Mouse (Mus musculus) limb, embryonic 12.5 days (tissue): ENCODE results near the gene Trp53bp1. TPM values are rescaled to one million over a fixed set of nuclear protein-coding genes. Genes with fewer than 3 reads are reported as not detected.

Experiments used
- ATAC-seq: fragments of 200-750 bp; cut with Nextera tagmentation; 2 replicates; pipeline ENCODE4 v1.8.0; 2017; ENCODE audit warnings: low read depth, moderate TSS enrichment; ENCODE audit not compliant: insufficient number of reproducible peaks, insufficient read depth, low FRiP score, low TSS enrichment
- H3K27ac ChIP-seq: fragments of 300-500 bp; sonication (generic); 2 replicates; pipeline ENCODE4 v1.5.1; 2016; ENCODE audit warnings: mild to moderate bottlenecking, moderate library complexity
- H3K27me3 ChIP-seq: fragments of 300-500 bp; sonication (generic); 2 replicates; pipeline ENCODE4 v1.6.1; 2016; ENCODE audit warnings: mild to moderate bottlenecking, moderate library complexity
- H3K36me3 ChIP-seq: fragments of 300-500 bp; sonication (generic); 2 replicates; pipeline ENCODE4 v1.6.1; 2016; ENCODE audit warnings: mild to moderate bottlenecking, moderate library complexity
- H3K4me1 ChIP-seq: fragments of 300-500 bp; sonication (generic); replicated peaks from 2 replicates; pipeline ENCODE4 v1.6.1; 2016
- H3K4me2 ChIP-seq: fragments of 300-500 bp; sonication (generic); 2 replicates; pipeline ENCODE4 v1.6.1; 2016; ENCODE audit warnings: mild to moderate bottlenecking, moderate library complexity
- H3K4me3 ChIP-seq: fragments of 300-500 bp; sonication (generic); replicated peaks from 2 replicates; pipeline ENCODE4 v1.5.1; 2016; ENCODE audit warnings: mild to moderate bottlenecking
- H3K9ac ChIP-seq: fragments of 300-500 bp; sonication (generic); replicated peaks from 2 replicates; pipeline ENCODE4 v1.6.1; 2016; ENCODE audit warnings: mild to moderate bottlenecking, moderate library complexity
- H3K9me3 ChIP-seq: fragments of 300-500 bp; sonication (generic); 2 replicates; pipeline ENCODE4 v1.6.1; 2016; ENCODE audit warnings: mild to moderate bottlenecking, moderate library complexity
- WGBS: fragments of 180-500 bp; shearing (Covaris S2); methylation state at CpG from one replicate; pipeline ENCODE4 v1.1.7; 2016; 5-methylcytosine and 5-hydroxymethylcytosine counted together
- polyA plus RNA-seq: library from polyadenylated mRNA; unstranded; fragments of >200 nt; fragmentation: Nextera tagmentation; extraction: Ambion mirVana; gene quantifications from 2 replicates; pipeline ENCODE4 v1.2.1, GENCODE M21; 2016

The Trp53bp1 gene
- polyA plus RNA-seq, 1 experiment from 2014 or later: 132 TPM

GRCm38 (mm10) chr2:121183431-121183830, 87.8 kb downstream of the Trp53bp1 start:
- Histone ChIP-seq H3K27ac (no peak overlapping the region), H3K36me3 (peaks cover 82% of the 10 kb centered on the region), H3K4me3 (no peak overlapping the region), H3K9ac (no peak overlapping the region), H3K27me3 (no peaks in the 10 kb centered on the region), H3K4me1 (no peaks in the 10 kb centered on the region), H3K4me2 (no peak overlapping the region), H3K9me3 (no peaks in the 10 kb centered on the region)
- ATAC-seq: no peak
- WGBS: 90% methylated on average over 5 of the region's 5 CpGs

GRCm38 (mm10) chr2:121178828-121179479, 92.3 kb downstream of the Trp53bp1 start:
- H3K4me1 ChIP-seq: no peaks in the 10 kb centered on the region
- no peak overlapping the region for H3K4me2 ChIP-seq
- no peak overlapping the region for H3K4me3 ChIP-seq
- H3K27ac ChIP-seq: no peak overlapping the region
- 97% methylated on average over 3 of the region's 3 CpGs for WGBS
- no peaks in the 10 kb centered on the region for H3K9me3 ChIP-seq
- no peak for ATAC-seq
- peaks cover 88% of the 10 kb centered on the region for H3K36me3 ChIP-seq
- H3K9ac ChIP-seq: no peak overlapping the region
- no peaks in the 10 kb centered on the region for H3K27me3 ChIP-seq

GRCm38 (mm10) chr2:121170980-121171742, 100.0 kb downstream of the Trp53bp1 start, which contains the start of gene Zscan29:
TSS of gene Zscan29 (minus strand) at chr2:121171125.
- H3K36me3 ChIP-seq: peaks cover 43% of the 10 kb centered on the region
- H3K4me1 ChIP-seq: peaks cover 21% of the 10 kb centered on the region
- peak within 1 kb of the TSS; percentile 86 for H3K9ac ChIP-seq
- peak within 1 kb of the TSS; percentile 90 for H3K4me2 ChIP-seq
- ATAC-seq: peak; percentile 95
- WGBS: under 1% methylated on average over 66 of the region's 66 CpGs
- H3K9me3 ChIP-seq: no peaks in the 10 kb centered on the region
- H3K27ac ChIP-seq: peak within 1 kb of the TSS; percentile 90
- H3K27me3 ChIP-seq: no peaks in the 10 kb centered on the region
- H3K4me3 ChIP-seq: peak within 1 kb of the TSS; percentile 80

GRCm38 (mm10) chr2:121170481-121170971, 100.7 kb downstream of the Trp53bp1 start, which contains the start of gene Tubgcp4:
TSS of gene Tubgcp4 (plus strand) at chr2:121170654.
- under 1% methylated on average over 38 of the region's 38 CpGs for WGBS

GRCm38 (mm10) chr2:121169902-121170301, 101.3 kb downstream of the Trp53bp1 start:
- Histone ChIP-seq H3K36me3 (peaks cover 40% of the 10 kb centered on the region), H3K27me3 (no peaks in the 10 kb centered on the region), H3K9ac (peak overlapping the region; percentile 86), H3K4me3 (peak overlapping the region; percentile 80), H3K4me1 (peaks cover 21% of the 10 kb centered on the region), H3K9me3 (no peaks in the 10 kb centered on the region), H3K4me2 (peak overlapping the region; percentile 90), H3K27ac (peak overlapping the region; percentile 90)
- WGBS: 7% methylated on average over 9 of the region's 9 CpGs
- no peak for ATAC-seq

More at GRCm38 (mm10) chr2:121170481-121170971, 100.7 kb downstream of the Trp53bp1 start, which contains the start of gene Tubgcp4:
- Histone ChIP-seq H3K36me3 (peaks cover 43% of the 10 kb centered on the region), H3K9ac (peak within 1 kb of the TSS; percentile 86), H3K9me3 (no peaks in the 10 kb centered on the region), H3K4me2 (peak within 1 kb of the TSS; percentile 90), H3K27me3 (no peaks in the 10 kb centered on the region), H3K27ac (peak within 1 kb of the TSS; percentile 90), H3K4me1 (peaks cover 21% of the 10 kb centered on the region), H3K4me3 (peak within 1 kb of the TSS; percentile 80)
- ATAC-seq: peak; percentile 44; the same call in 1 of the 2 replicates

GRCm38 (mm10) chr2:121169173-121169572, 102.0 kb downstream of the Trp53bp1 start:
- peaks cover 21% of the 10 kb centered on the region for H3K4me1 ChIP-seq
- no peaks in the 10 kb centered on the region for H3K9me3 ChIP-seq
- ATAC-seq: no peak
- H3K36me3 ChIP-seq: peaks cover 38% of the 10 kb centered on the region
- peak overlapping the region; percentile 86; the same call in 1 of the 2 replicates for H3K9ac ChIP-seq
- H3K27me3 ChIP-seq: no peaks in the 10 kb centered on the region
- WGBS: 41% methylated on average over 4 of the region's 4 CpGs
- H3K4me2 ChIP-seq: peak overlapping the region; percentile 90
- H3K4me3 ChIP-seq: peak overlapping the region; percentile 80
- H3K27ac ChIP-seq: no peak overlapping the region

GRCm38 (mm10) chr2:121153100-121153499, 118.1 kb downstream of the Trp53bp1 start:
- H3K4me1 ChIP-seq: no peaks in the 10 kb centered on the region
- no peak for ATAC-seq
- H3K9ac ChIP-seq: no peak overlapping the region
- 88% methylated on average over 3 of the region's 3 CpGs for WGBS
- H3K4me3 ChIP-seq: no peak overlapping the region
- H3K9me3 ChIP-seq: no peaks in the 10 kb centered on the region
- H3K27me3 ChIP-seq: no peaks in the 10 kb centered on the region
- peaks cover 29% of the 10 kb centered on the region for H3K36me3 ChIP-seq
- H3K27ac ChIP-seq: no peak overlapping the region
- H3K4me2 ChIP-seq: no peak overlapping the region

GRCm38 (mm10) chr2:121149679-121150078, 121.5 kb downstream of the Trp53bp1 start:
- WGBS: 80% methylated on average over 5 of the region's 5 CpGs
- H3K9me3 ChIP-seq: no peaks in the 10 kb centered on the region
- H3K4me3 ChIP-seq: no peak overlapping the region
- H3K9ac ChIP-seq: no peak overlapping the region
- H3K4me1 ChIP-seq: no peaks in the 10 kb centered on the region
- H3K27me3 ChIP-seq: no peaks in the 10 kb centered on the region
- H3K36me3 ChIP-seq: peaks cover 43% of the 10 kb centered on the region
- no peak overlapping the region for H3K4me2 ChIP-seq
- H3K27ac ChIP-seq: no peak overlapping the region
- no peak for ATAC-seq

Other genes starting within 250 kb of the Trp53bp1 start
- 3.9 and 4.8 TPM in 2 replicates for gene Epb42, start 234.3 kb downstream of the Trp53bp1 start, polyA plus RNA-seq
- gene Tgm5, start 185.6 kb downstream of the Trp53bp1 start, polyA plus RNA-seq: not detected in 2 replicates
- not detected in 2 replicates for gene Tgm7, start 161.6 kb downstream of the Trp53bp1 start, polyA plus RNA-seq
- 22.7 and 22.9 TPM in 2 replicates for gene Adal, start 131.0 kb downstream of the Trp53bp1 start, polyA plus RNA-seq
- 22.9 and 23.4 TPM in 2 replicates for gene Lcmt2, start 130.8 kb downstream of the Trp53bp1 start, polyA plus RNA-seq
- gene Tubgcp4, start 100.8 kb downstream of the Trp53bp1 start, polyA plus RNA-seq: 75.6 and 84.2 TPM in 2 replicates
- gene Zscan29, start 100.3 kb downstream of the Trp53bp1 start, polyA plus RNA-seq: 11.3 and 12.8 TPM in 2 replicates
- 2.5 and 3.0 TPM in 2 replicates for gene Map1a, start 18.2 kb upstream of the Trp53bp1 start, polyA plus RNA-seq
- 7.6 and 9.9 TPM in 2 replicates for gene Ppip5k1, start 84.0 kb upstream of the Trp53bp1 start, polyA plus RNA-seq
- gene Ckmt1, start 86.3 kb upstream of the Trp53bp1 start, polyA plus RNA-seq: 1.6 and 2.1 TPM in 2 replicates
- not detected in 2 replicates for gene Strc, start 115.8 kb upstream of the Trp53bp1 start, polyA plus RNA-seq
- 620 and 666 TPM in 2 replicates for gene Pdia3, start 142.4 kb upstream of the Trp53bp1 start, polyA plus RNA-seq
- 3.5 and 4.1 TPM in 2 replicates for gene Catsper2, start 142.4 kb upstream of the Trp53bp1 start, polyA plus RNA-seq
- gene Ell3, start 172.9 kb upstream of the Trp53bp1 start, polyA plus RNA-seq: 10.8 and 13.5 TPM in 2 replicates
- 521 and 544 TPM in 2 replicates for gene Serf2, start 177.8 kb upstream of the Trp53bp1 start, polyA plus RNA-seq
- 150 and 153 TPM in 2 replicates for gene Hypk, start 181.9 kb upstream of the Trp53bp1 start, polyA plus RNA-seq
- 0.14 TPM in 1 of 2 replicates, not detected in the other for gene Serinc4, start 185.4 kb upstream of the Trp53bp1 start, polyA plus RNA-seq
- gene Mfap1b, start 202.7 kb upstream of the Trp53bp1 start, polyA plus RNA-seq: 66.1 and 67.7 TPM in 2 replicates
- 32.5 and 33.8 TPM in 2 replicates for gene Mfap1a, start 235.3 kb upstream of the Trp53bp1 start, polyA plus RNA-seq
- 8.9 and 9.2 TPM in 2 replicates for gene Wdr76, start 235.3 kb upstream of the Trp53bp1 start, polyA plus RNA-seq